Mouse (Mus musculus) liver, embryonic 13.5 days (tissue): ENCODE measurements around the gene Spata16. TPM values are rescaled to one million over a fixed set of nuclear protein-coding genes. Genes with fewer than 3 reads are reported as not detected.

ENCODE experiments used
- ATAC-seq: fragments of 200-750 bp; cut with Nextera tagmentation; 2 replicates; pipeline ENCODE4 v1.8.0; 2017; ENCODE audit warnings: low read depth, mild to moderate bottlenecking, moderate number of reproducible peaks, moderate library complexity
- DNase-seq: peaks from one replicate; pipeline ENCODE4 v3.0.0; 2022
- H3K27ac ChIP-seq: fragments of 300-500 bp; sonication (generic); 2 replicates; pipeline ENCODE4 v1.5.1; 2015; ENCODE audit warnings: moderate library complexity, mild to moderate bottlenecking, inconsistent platforms
- H3K27me3 ChIP-seq: fragments of 300-500 bp; sonication (generic); 2 replicates; pipeline ENCODE4 v1.6.1; 2015; ENCODE audit warnings: mild to moderate bottlenecking, inconsistent platforms
- H3K36me3 ChIP-seq: fragments of 300-500 bp; sonication (generic); 2 replicates; pipeline ENCODE4 v1.6.1; 2015; ENCODE audit warnings: mild to moderate bottlenecking, inconsistent platforms
- H3K4me1 ChIP-seq: fragments of 300-500 bp; sonication (generic); replicated peaks from 2 replicates; pipeline ENCODE4 v1.6.1; 2015; ENCODE audit warnings: inconsistent platforms
- H3K4me2 ChIP-seq: fragments of 300-500 bp; sonication (generic); 2 replicates; pipeline ENCODE4 v1.6.1; 2015; ENCODE audit warnings: inconsistent platforms, mild to moderate bottlenecking, moderate library complexity
- H3K4me3 ChIP-seq: fragments of 300-500 bp; sonication (generic); replicated peaks from 2 replicates; pipeline ENCODE4 v1.5.1; 2015; ENCODE audit warnings: mild to moderate bottlenecking, inconsistent platforms
- H3K9ac ChIP-seq: fragments of 300-500 bp; sonication (generic); 2 replicates; pipeline ENCODE4 v1.6.1; 2015; ENCODE audit warnings: mild to moderate bottlenecking, inconsistent platforms
- H3K9me3 ChIP-seq: fragments of 300-500 bp; sonication (generic); replicated peaks from 2 replicates; pipeline ENCODE4 v1.6.1; 2016; ENCODE audit warnings: inconsistent platforms
- WGBS: fragments of 180-500 bp; shearing (Covaris S2); methylation state at CpG from one replicate; pipeline ENCODE4 v1.1.7; 2015; ENCODE audit not compliant: insufficient replicate concordance; 5-methylcytosine and 5-hydroxymethylcytosine counted together
- polyA plus RNA-seq: library from polyadenylated mRNA; unstranded; fragments of >200 nt; fragmentation: Nextera tagmentation; extraction: Ambion mirVana; gene quantifications from 2 replicates; pipeline ENCODE4 v1.2.1, GENCODE M21; 2015

Gene Spata16
- polyA plus RNA-seq, 1 experiment from 2014 or later, result not detected

GRCm38 (mm10) chr3:26921576-26921975 lies 284.2 kb downstream of the Spata16 start:
- H3K9ac ChIP-seq, result no peak overlapping the region
- no peaks in the 10 kb centered on the region for H3K4me1 ChIP-seq
- no peaks in the 10 kb centered on the region for H3K27me3 ChIP-seq
- ATAC-seq (no peak), DNase-seq (no peak)
- H3K4me2 ChIP-seq, result no peak overlapping the region
- H3K36me3 ChIP-seq, result no peaks in the 10 kb centered on the region
- no peak overlapping the region for H3K4me3 ChIP-seq
- H3K9me3 ChIP-seq, result no peaks in the 10 kb centered on the region
- H3K27ac ChIP-seq, result no peak overlapping the region
- WGBS, result 64% methylated on average over 2 of the region's 2 CpGs

DNA sequence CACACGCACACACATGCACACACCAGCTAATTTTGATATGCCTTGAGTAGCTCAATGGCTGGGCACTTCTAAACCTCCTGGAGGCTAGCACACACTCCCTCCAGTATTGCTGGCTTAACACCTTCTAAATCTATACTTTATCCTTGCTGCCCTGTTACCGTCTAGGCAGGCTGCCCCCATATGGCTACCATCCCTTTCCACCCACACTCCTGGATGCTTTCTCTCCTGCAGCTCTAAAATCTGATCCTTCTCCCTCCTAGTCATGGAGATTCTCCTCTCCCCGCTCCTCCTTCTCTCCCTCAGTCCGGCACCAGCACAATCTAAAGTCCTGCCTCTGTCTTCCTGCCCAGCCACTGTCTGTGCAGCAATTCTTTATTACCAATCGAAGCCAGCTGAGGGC lies 286.0 kb downstream of the Spata16 start:
- H3K4me1 ChIP-seq, result no peaks in the 10 kb centered on the region
- DNase-seq (no peak), ATAC-seq (no peak)
- no peaks in the 10 kb centered on the region for H3K27me3 ChIP-seq
- H3K4me3 ChIP-seq, result no peak overlapping the region
- WGBS, result 65% methylated on average over 5 of the region's 5 CpGs
- no peak overlapping the region for H3K27ac ChIP-seq
- no peaks in the 10 kb centered on the region for H3K36me3 ChIP-seq
- no peak overlapping the region for H3K4me2 ChIP-seq
- no peaks in the 10 kb centered on the region for H3K9me3 ChIP-seq
- H3K9ac ChIP-seq, result no peak overlapping the region

DNA sequence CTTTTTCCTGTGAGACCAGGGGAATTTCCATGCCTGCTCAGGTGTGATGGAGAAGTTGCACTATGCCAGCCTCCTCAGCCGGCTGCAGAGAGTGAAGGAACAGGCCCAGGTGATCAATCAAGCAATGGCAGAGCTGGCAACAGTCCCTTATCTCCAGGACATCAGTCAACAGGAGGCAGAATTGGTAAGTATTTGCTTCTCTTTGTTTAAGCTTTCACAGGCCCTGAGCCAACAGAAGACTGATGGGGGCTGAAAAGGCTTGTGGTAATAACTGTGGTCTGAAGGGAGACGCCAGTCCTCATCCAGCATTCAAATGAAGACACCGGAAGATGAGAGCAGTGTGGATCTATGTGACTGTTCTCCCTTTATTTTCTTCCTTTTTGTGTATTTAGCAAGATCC lies 286.8 kb downstream of the Spata16 start:
- no peaks in the 10 kb centered on the region for H3K4me1 ChIP-seq
- no peak overlapping the region for H3K9ac ChIP-seq
- 38% methylated on average over 3 of the region's 3 CpGs for WGBS
- no peak overlapping the region for H3K27ac ChIP-seq
- ATAC-seq (no peak), DNase-seq (no peak)
- no peak overlapping the region for H3K4me3 ChIP-seq
- H3K9me3 ChIP-seq, result no peaks in the 10 kb centered on the region
- H3K4me2 ChIP-seq, result no peak overlapping the region
- H3K36me3 ChIP-seq, result no peaks in the 10 kb centered on the region
- no peaks in the 10 kb centered on the region for H3K27me3 ChIP-seq

GRCm38 (mm10) chr3:26933079-26933478 lies 295.7 kb downstream of the Spata16 start:
- Histone ChIP-seq H3K4me3 (no peak overlapping the region), H3K9me3 (no peaks in the 10 kb centered on the region), H3K4me1 (no peaks in the 10 kb centered on the region), H3K4me2 (no peak overlapping the region), H3K9ac (no peak overlapping the region), H3K27ac (no peak overlapping the region), H3K27me3 (no peaks in the 10 kb centered on the region), H3K36me3 (no peaks in the 10 kb centered on the region)
- DNase-seq (no peak), ATAC-seq (no peak)
- WGBS, result 65% methylated on average over 3 of the region's 3 CpGs

GRCm38 (mm10) chr3:26936897-26937590 lies 299.6 kb downstream of the Spata16 start:
- ATAC-seq, result no peak
- Histone ChIP-seq H3K9ac (no peak overlapping the region), H3K4me3 (no peak overlapping the region), H3K9me3 (no peaks in the 10 kb centered on the region), H3K27ac (no peak overlapping the region), H3K36me3 (no peaks in the 10 kb centered on the region), H3K4me1 (no peaks in the 10 kb centered on the region), H3K27me3 (no peaks in the 10 kb centered on the region), H3K4me2 (no peak overlapping the region)
- no peak for DNase-seq
- 59% methylated on average over 22 of the region's 22 CpGs for WGBS

GRCm38 (mm10) chr3:26966776-26967175 lies 329.4 kb downstream of the Spata16 start:
- ATAC-seq, result no peak
- no peak for DNase-seq
- no peaks in the 10 kb centered on the region for H3K27me3 ChIP-seq
- H3K36me3 ChIP-seq, result no peaks in the 10 kb centered on the region
- H3K4me1 ChIP-seq, result no peaks in the 10 kb centered on the region
- WGBS, result 66% methylated on average over 5 of the region's 5 CpGs
- no peak overlapping the region for H3K27ac ChIP-seq
- H3K9ac ChIP-seq, result no peak overlapping the region
- H3K4me3 ChIP-seq, result no peak overlapping the region
- no peak overlapping the region for H3K4me2 ChIP-seq
- no peaks in the 10 kb centered on the region for H3K9me3 ChIP-seq

DNA sequence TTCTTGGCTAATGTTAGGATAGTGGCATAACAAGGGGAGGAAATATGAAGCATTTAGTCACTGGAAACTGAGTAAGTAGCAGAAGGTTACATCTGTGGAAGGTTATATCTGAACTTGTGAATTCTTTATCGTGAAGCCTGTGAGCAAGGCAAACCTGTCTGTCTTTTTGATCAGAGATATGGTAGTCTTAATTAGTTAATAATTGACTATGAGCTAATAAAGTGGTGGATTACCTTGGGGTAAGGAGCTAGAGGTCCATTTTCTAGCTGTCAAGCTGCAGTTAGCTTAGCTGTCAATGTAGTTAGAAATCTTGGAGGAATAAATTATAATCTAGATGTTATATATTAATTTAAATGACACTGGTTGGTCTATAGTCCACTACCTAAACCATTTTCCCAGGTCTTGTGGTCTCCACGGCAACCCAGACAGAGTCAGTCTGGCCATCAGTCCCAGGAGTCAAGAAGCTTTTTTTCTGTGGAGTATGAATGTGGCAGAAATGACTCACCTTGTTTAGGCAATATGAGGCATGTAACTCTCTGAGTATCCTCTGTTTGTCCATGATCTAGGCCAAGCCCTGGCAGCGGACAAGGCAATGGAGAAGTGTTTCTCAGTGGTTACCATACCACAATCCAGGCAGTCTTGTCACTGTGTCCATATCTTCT lies 331.6 kb downstream of the Spata16 start:
- no peak overlapping the region for H3K9ac ChIP-seq
- ATAC-seq, result no peak
- DNase-seq, result no peak
- H3K4me2 ChIP-seq, result no peak overlapping the region
- H3K27me3 ChIP-seq, result no peaks in the 10 kb centered on the region
- H3K36me3 ChIP-seq, result no peaks in the 10 kb centered on the region
- no peak overlapping the region for H3K27ac ChIP-seq
- WGBS, result 64% methylated on average over 3 of the region's 3 CpGs
- H3K4me3 ChIP-seq, result no peak overlapping the region
- H3K4me1 ChIP-seq, result no peaks in the 10 kb centered on the region
- H3K9me3 ChIP-seq, result no peaks in the 10 kb centered on the region

- no peak for ATAC-seq
- Histone ChIP-seq H3K27ac (no peak overlapping the region), H3K9ac (no peak overlapping the region), H3K36me3 (no peaks in the 10 kb centered on the region), H3K4me1 (no peaks in the 10 kb centered on the region), H3K9me3 (no peaks in the 10 kb centered on the region), H3K27me3 (no peaks in the 10 kb centered on the region), H3K4me3 (no peak overlapping the region), H3K4me2 (no peak overlapping the region)
- 52% methylated on average over 3 of the region's 3 CpGs for WGBS
- no peak for DNase-seq
These were observed 333.1 kb downstream of the Spata16 start for GRCm38 (mm10) chr3:26970529-26970928.

GRCm38 (mm10) chr3:26971276-26971675 lies 333.9 kb downstream of the Spata16 start:
- H3K4me3 ChIP-seq, result no peak overlapping the region
- no peak overlapping the region for H3K9ac ChIP-seq
- H3K27me3 ChIP-seq, result no peaks in the 10 kb centered on the region
- H3K4me2 ChIP-seq, result no peak overlapping the region
- no peak for ATAC-seq
- no peak overlapping the region for H3K27ac ChIP-seq
- no peak for DNase-seq
- 38% methylated on average over 1 of the region's 1 CpGs for WGBS
- H3K4me1 ChIP-seq, result no peaks in the 10 kb centered on the region
- no peaks in the 10 kb centered on the region for H3K36me3 ChIP-seq
- no peaks in the 10 kb centered on the region for H3K9me3 ChIP-seq

DNA sequence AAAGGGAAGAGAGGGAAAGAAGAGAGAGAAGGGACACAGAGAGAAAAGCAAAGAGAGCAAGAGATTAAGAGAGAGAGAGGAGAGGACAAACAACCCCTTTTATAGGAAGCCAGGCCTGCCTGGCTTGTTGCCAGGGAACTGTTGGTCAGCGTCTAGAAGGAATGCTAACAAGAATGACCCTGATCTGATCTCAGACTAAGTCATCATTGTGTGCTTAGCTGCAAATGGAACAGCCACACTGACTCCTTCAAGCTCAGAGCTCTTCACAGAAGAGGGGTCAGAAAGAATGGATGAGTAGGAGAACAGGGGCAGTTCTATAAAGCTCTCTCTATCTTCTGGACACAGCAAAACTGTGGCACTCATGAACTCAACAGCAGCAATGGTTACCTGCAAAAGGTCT lies 334.7 kb downstream of the Spata16 start:
- H3K9me3 ChIP-seq, result no peaks in the 10 kb centered on the region
- WGBS, result 40% methylated on average over 1 of the region's 1 CpGs
- no peak for DNase-seq
- no peak for ATAC-seq
- H3K4me3 ChIP-seq, result no peak overlapping the region
- H3K4me2 ChIP-seq, result no peak overlapping the region
- H3K36me3 ChIP-seq, result no peaks in the 10 kb centered on the region
- H3K9ac ChIP-seq, result no peak overlapping the region
- H3K27me3 ChIP-seq, result no peaks in the 10 kb centered on the region
- H3K27ac ChIP-seq, result no peak overlapping the region
- H3K4me1 ChIP-seq, result no peaks in the 10 kb centered on the region

DNA sequence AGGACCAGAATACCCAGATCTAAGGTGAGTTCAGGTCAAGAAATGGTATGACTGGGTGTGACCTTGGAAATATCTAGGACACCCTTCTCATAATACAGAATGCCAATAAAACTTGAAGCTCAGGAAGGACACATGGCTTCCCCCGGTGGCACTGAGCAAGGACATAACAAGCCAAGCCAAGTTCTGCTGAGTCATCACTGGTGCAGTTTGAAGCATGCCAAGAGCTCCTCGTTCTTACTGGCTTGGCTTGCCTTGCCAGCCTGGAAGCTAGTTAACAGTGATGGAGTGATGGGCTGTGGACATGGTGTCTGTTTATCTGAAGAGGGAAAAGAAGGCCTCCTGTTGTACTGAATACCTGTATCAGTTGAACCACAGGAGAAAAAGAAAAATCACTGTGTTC lies 342.2 kb downstream of the Spata16 start:
- Histone ChIP-seq H3K27ac (no peak overlapping the region), H3K27me3 (no peaks in the 10 kb centered on the region), H3K4me3 (no peak overlapping the region), H3K4me2 (no peak overlapping the region), H3K9me3 (0 out of 2 replicates have a peak, but pooled peaks cover 3% of the 10 kb centered on the region), H3K9ac (no peak overlapping the region), H3K36me3 (no peaks in the 10 kb centered on the region), H3K4me1 (no peaks in the 10 kb centered on the region)
- no peak for DNase-seq
- 68% methylated on average over 2 of the region's 2 CpGs for WGBS
- no peak for ATAC-seq

GRCm38 (mm10) chr3:26980371-26980770 lies 343.0 kb downstream of the Spata16 start:
- H3K4me2 ChIP-seq, result no peak overlapping the region
- H3K4me1 ChIP-seq, result no peaks in the 10 kb centered on the region
- H3K36me3 ChIP-seq, result no peaks in the 10 kb centered on the region
- no peak overlapping the region for H3K9ac ChIP-seq
- 62% methylated on average over 3 of the region's 3 CpGs for WGBS
- DNase-seq (no peak), ATAC-seq (no peak)
- H3K27me3 ChIP-seq, result no peaks in the 10 kb centered on the region
- no peak overlapping the region for H3K27ac ChIP-seq
- 0 out of 2 replicates have a peak, but pooled peaks cover 3% of the 10 kb centered on the region for H3K9me3 ChIP-seq
- H3K4me3 ChIP-seq, result no peak overlapping the region
